Mouse (Mus musculus): ENCODE data around the gene Tmem8b. TPM values are rescaled to one million over a fixed set of nuclear protein-coding genes. Genes with fewer than 3 reads are reported as not detected.

Gene Tmem8b
- polyA plus RNA-seq, 1 experiment = 1.8 TPM

DNA sequence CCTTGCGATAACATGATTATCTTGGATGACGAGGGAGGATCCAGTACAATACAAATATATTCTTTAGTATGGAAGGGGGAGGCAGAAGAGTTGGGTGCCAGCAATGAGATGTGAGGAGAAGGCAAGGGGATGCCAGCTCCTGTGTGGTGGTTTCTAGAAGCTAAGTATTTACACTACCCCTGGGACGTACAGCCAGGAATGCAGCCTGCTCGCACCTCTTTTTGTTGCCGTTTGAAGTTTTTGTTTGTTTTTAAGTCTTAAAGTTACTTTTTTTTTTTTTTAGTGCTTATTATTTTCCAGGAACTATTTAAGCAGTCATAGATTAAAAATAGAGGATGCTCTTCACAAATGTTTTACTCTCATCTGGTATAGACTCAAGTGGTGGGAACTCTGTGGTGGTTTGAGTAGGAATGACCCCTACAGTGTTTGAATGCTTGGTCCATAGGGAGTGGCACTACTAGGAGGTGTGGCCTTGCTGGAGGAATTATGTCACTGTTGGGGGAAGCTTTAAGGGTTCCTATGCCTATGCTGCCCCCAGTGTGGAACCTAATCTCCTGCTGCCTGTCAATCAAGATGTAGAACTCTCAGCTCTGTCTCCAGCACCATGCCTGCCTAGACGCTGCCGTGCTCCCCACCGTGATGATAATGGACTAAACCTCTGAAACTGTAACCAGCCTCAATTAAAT is 70.4 kb downstream of the Tmem8b start:
- TF ChIP-seq POLR2A (IDR thresholded peaks at IDR 0.05; ENCODE audit: borderline replicate concordance, control insufficient read depth, low read depth, low read length) (no peak), CTCF (IDR thresholded peaks at IDR 0.05; ENCODE audit: control insufficient read depth, insufficient read depth, low read length) (no peak)
- Histone ChIP-seq H3K27ac (ENCODE audit: control insufficient read depth, insufficient read depth, low read depth, low read length, poor library complexity) (no peak overlapping the region), H3K4me3 (replicated peaks; ENCODE audit: control insufficient read depth, low read depth, low read length) (no peak overlapping the region), H3K4me1 (ENCODE audit: control insufficient read depth, insufficient read depth, low read length) (no peaks in the 10 kb centered on the region)
- 75% methylated on average over 8 of the region's 8 CpGs for WGBS

DNA sequence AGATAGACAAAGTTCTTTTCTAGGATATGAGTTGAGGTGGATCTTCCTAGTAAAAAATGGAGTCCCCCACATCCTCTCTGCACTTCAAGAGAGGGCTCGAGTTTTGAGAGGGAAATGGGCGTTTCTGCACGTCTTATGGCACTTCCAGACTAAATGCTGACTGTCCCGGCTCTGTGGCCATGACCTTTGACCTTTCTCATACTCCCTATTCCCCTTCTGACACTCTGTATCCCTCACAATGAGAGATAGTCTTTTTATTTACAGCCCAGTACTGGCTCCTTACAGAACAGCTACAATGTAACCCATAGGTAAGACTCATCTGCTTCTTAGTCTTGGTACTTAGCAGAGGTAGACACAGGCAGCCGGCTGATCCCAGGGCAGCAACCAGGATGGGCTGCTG is 72.8 kb downstream of the Tmem8b start:
- no peak overlapping the region for H3K27ac ChIP-seq (ENCODE audit: control insufficient read depth, insufficient read depth, low read depth, low read length, poor library complexity)
- H3K4me3 ChIP-seq (replicated peaks; ENCODE audit: control insufficient read depth, low read depth, low read length) = no peak overlapping the region
- 63% methylated on average over 5 of the region's 5 CpGs for WGBS
- no peaks in the 10 kb centered on the region; the same call in 1 of the 2 replicates for H3K4me1 ChIP-seq (ENCODE audit: control insufficient read depth, insufficient read depth, low read length)
- TF ChIP-seq CTCF (IDR thresholded peaks at IDR 0.05; ENCODE audit: control insufficient read depth, insufficient read depth, low read length) = no peak
- TF ChIP-seq POLR2A (IDR thresholded peaks at IDR 0.05; ENCODE audit: borderline replicate concordance, control insufficient read depth, low read depth, low read length) = no peak

Other genes starting within 250 kb of the Tmem8b start
- gene Fam166b, start 239.8 kb upstream of the Tmem8b start, polyA plus RNA-seq (2011; ENCODE audit: insufficient read depth, insufficient read length, low replicate concordance, missing spikeins) = not detected in 2 replicates
- gene Tesk1, start 227.0 kb upstream of the Tmem8b start, polyA plus RNA-seq (2011; ENCODE audit: insufficient read depth, insufficient read length, low replicate concordance, missing spikeins) = 2.7 and 6.0 TPM in 2 replicates
- 186 and 275 TPM in 2 replicates for gene Cd72, start 214.3 kb upstream of the Tmem8b start, polyA plus RNA-seq (2011; ENCODE audit: insufficient read depth, insufficient read length, low replicate concordance, missing spikeins)
- 1.1 TPM in 1 of 2 replicates, not detected in the other for gene Sit1, start 185.2 kb upstream of the Tmem8b start, polyA plus RNA-seq (2011; ENCODE audit: insufficient read depth, insufficient read length, low replicate concordance, missing spikeins)
- gene Ccdc107, start 176.1 kb upstream of the Tmem8b start, polyA plus RNA-seq (2011; ENCODE audit: insufficient read depth, insufficient read length, low replicate concordance, missing spikeins) = 37.7 and 76.5 TPM in 2 replicates
- 88.6 and 105 TPM in 2 replicates for gene Arhgef39, start 169.3 kb upstream of the Tmem8b start, polyA plus RNA-seq (2011; ENCODE audit: insufficient read depth, insufficient read length, low replicate concordance, missing spikeins)
- gene Car9, start 162.0 kb upstream of the Tmem8b start, polyA plus RNA-seq (2011; ENCODE audit: insufficient read depth, insufficient read length, low replicate concordance, missing spikeins) = 1.5 TPM in 1 of 2 replicates, not detected in the other
- gene Tpm2, start 145.2 kb upstream of the Tmem8b start, polyA plus RNA-seq (2011; ENCODE audit: insufficient read depth, insufficient read length, low replicate concordance, missing spikeins) = 60.9 and 83.6 TPM in 2 replicates
- gene Creb3, start 106.6 kb upstream of the Tmem8b start, polyA plus RNA-seq (2011; ENCODE audit: insufficient read depth, insufficient read length, low replicate concordance, missing spikeins) = 10.5 and 20.9 TPM in 2 replicates
- 394 and 621 TPM in 2 replicates for gene Tln1, start 106.3 kb upstream of the Tmem8b start, polyA plus RNA-seq (2011; ENCODE audit: insufficient read depth, insufficient read length, low replicate concordance, missing spikeins)
- 20.1 and 43.5 TPM in 2 replicates for gene Rgp1, start 90.3 kb upstream of the Tmem8b start, polyA plus RNA-seq (2011; ENCODE audit: insufficient read depth, insufficient read length, low replicate concordance, missing spikeins)
- 16.5 and 29.8 TPM in 2 replicates for gene Gba2, start 90.1 kb upstream of the Tmem8b start, polyA plus RNA-seq (2011; ENCODE audit: insufficient read depth, insufficient read length, low replicate concordance, missing spikeins)
- not detected in 2 replicates for gene Msmp, start 84.5 kb upstream of the Tmem8b start, polyA plus RNA-seq (2011; ENCODE audit: insufficient read depth, insufficient read length, low replicate concordance, missing spikeins)
- 2.0 and 3.7 TPM in 2 replicates for gene Npr2, start 37.0 kb upstream of the Tmem8b start, polyA plus RNA-seq (2011; ENCODE audit: insufficient read depth, insufficient read length, low replicate concordance, missing spikeins)
- 3.0 TPM in 1 of 2 replicates, not detected in the other for gene Spag8, start 15.4 kb upstream of the Tmem8b start, polyA plus RNA-seq (2011; ENCODE audit: insufficient read depth, insufficient read length, low replicate concordance, missing spikeins)
- 40.6 and 53.3 TPM in 2 replicates for gene Hint2, start 12.5 kb upstream of the Tmem8b start, polyA plus RNA-seq (2011; ENCODE audit: insufficient read depth, insufficient read length, low replicate concordance, missing spikeins)
- not detected in 2 replicates for gene Fam221b, start 174 bp downstream of the Tmem8b start, polyA plus RNA-seq (2011; ENCODE audit: insufficient read depth, insufficient read length, low replicate concordance, missing spikeins)
- gene Olfr70, start 31.8 kb downstream of the Tmem8b start, polyA plus RNA-seq (2011; ENCODE audit: insufficient read depth, insufficient read length, low replicate concordance, missing spikeins) = not detected in 2 replicates
- gene Olfr71, start 41.3 kb downstream of the Tmem8b start, polyA plus RNA-seq (2011; ENCODE audit: insufficient read depth, insufficient read length, low replicate concordance, missing spikeins) = not detected in 2 replicates
- gene Hrct1, start 58.2 kb downstream of the Tmem8b start, polyA plus RNA-seq (2011; ENCODE audit: insufficient read depth, insufficient read length, low replicate concordance, missing spikeins) = 3.1 and 6.3 TPM in 2 replicates
- gene Spaar, start 61.1 kb downstream of the Tmem8b start, polyA plus RNA-seq (2011; ENCODE audit: insufficient read depth, insufficient read length, low replicate concordance, missing spikeins) = 0.63 and 0.80 TPM in 2 replicates
- gene Olfr159, start 102.0 kb downstream of the Tmem8b start, polyA plus RNA-seq (2011; ENCODE audit: insufficient read depth, insufficient read length, low replicate concordance, missing spikeins) = not detected in 2 replicates
- not detected in 2 replicates for gene Olfr156, start 154.9 kb downstream of the Tmem8b start, polyA plus RNA-seq (2011; ENCODE audit: insufficient read depth, insufficient read length, low replicate concordance, missing spikeins)
- 0.68 and 0.82 TPM in 2 replicates for gene Olfr157, start 171.2 kb downstream of the Tmem8b start, polyA plus RNA-seq (2011; ENCODE audit: insufficient read depth, insufficient read length, low replicate concordance, missing spikeins)
- gene Olfr155, start 182.6 kb downstream of the Tmem8b start, polyA plus RNA-seq (2011; ENCODE audit: insufficient read depth, insufficient read length, low replicate concordance, missing spikeins) = not detected in 2 replicates
- 1.1 and 2.9 TPM in 2 replicates for gene Reck, start 206.6 kb downstream of the Tmem8b start, polyA plus RNA-seq (2011; ENCODE audit: insufficient read depth, insufficient read length, low replicate concordance, missing spikeins)